Mouse (Mus musculus): ENCODE results near the gene Flrt1.

Flrt1 gene

DNA sequence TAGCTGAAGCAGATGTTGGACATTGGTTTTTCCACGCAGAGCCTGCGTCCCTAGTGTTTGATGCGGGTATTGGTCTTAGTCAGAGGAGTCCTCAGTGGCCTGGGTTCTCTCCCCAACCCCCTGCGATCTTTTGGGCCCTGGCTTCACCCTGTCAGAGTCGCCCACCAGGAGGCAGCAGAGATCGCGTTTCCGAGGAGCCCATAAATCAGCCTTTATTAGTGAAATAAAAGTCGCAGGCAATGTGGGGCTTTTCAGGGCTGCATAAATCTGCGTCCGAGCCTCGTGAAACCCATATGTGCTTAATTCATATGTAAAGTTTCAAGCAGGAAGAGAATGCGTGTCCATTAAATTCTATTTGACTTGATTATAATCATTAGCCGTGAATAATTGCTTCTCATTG is 37.4 kb downstream of the Flrt1 start:
- peak; percentile 78 for DNase-seq (ENCODE audit: low spot score)

DNA sequence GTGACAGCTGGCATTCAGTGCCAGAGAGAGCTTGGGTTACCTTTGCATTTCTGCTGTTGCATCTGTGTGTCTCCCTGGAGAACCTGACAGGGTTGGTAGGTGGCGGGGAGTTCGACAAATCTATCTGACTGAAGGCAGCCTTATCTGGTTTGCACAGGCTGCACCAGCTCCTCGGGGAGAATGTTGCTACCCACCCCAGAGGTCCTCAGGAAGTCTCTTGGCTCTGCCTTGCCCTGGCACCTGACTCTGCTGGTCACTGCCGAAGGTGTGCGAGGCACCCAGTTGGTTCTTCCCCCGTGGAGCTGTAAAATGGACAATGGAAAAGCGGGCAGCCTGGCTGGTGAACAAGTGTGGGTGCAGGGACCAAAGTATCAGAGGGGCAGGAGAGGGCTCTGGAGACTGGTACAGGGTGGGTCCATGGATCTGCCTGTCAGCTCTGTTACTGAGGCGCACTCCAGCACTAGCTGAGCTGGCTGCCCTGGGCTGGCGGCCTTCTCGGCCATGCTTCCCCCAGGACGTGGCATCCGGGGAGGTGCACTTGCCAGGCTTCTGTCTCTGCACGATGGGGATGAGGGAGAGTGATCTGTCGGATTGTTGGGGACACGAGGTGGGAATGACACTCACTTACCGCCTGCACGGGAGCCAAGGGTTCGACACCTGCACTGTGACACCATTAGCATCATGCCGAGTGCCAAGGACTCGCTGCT is 38.0 kb downstream of the Flrt1 start:
- no peak for DNase-seq (ENCODE audit: low spot score)

DNA sequence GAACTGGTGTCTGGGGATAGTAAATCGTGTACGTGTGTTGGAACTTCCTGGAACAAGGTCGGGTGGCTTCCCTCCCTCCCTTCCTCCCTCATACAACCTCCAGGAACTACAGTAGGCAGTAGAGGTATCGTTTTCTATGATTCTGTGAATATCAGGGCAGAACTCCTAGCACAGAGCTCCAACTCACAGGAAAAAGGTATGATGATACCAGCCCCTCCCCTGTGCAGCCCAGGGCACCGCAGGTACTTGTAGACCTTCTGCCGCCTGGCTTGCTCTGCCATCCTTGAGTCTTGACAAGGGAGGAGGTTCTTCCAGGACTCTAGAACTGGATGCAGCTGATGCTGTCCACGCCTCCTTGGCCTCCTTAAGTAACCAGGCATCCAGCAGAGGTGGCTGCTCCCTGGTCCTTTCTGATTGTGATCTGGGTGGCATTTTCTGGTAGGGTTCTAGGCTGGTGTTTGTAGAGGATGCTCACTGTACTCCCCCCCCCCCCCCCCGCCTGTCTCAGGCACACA is 38.6 kb downstream of the Flrt1 start:
- DNase-seq (ENCODE audit: low spot score), result peak; percentile 27

DNA sequence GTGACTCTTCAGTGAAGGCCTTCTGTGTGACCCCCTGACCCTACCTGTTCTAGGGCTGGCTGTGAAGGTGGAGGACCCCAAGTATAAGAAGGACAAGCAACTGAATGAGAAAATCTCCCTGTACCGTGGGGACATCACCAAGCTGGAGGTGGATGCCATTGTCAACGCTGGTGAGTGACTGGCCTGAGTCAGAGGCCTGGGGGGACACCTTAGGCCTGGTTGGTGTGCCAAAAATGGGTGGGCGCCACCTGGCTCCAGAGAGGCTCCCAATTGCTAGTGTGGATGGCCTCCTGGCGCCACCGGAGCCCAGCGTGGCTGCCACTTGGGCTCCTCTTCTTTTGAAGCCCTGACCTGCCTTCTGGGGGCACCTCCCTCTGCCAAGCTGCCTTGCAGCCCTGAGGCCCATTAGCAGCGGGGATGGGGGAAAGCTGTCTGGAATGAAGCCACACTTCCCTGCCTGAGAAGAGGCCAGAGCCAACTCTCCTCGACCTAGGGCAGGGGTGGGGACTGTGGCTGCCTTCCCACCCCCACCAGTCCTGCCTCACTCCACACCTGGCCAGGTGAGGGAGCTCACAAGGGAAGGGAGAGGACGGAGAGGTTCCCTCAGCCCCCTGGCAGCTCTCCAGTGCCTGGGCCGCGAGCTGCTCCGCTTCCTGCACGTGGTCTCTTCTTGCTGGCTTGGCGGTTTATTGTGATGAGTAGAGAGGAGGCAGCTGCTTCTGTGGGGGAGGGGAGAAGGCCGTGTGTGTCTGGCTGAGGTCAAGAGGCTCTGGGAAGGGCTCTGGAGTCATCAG is 39.3 kb downstream of the Flrt1 start:
- peak; percentile 70 for DNase-seq (ENCODE audit: low spot score)

DNA sequence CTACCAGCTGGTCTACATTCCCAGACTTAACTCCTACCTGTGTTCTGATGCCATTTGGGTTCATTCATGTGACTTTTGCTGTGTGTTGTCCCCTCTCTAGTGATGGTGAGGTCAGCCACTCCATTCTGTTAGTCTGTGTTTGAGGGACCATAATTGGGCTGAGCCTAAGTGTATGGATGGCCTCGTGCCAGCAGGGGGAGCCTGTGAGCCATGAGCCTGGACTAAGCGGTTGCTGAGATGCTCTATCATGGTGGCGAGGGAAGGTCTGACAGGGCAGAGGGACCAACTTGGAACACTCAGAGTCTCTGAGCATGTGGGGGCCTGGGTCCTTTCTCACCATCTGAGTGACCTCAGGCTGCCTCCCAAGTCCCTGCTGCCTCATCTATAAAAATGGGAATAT is 41.0 kb downstream of the Flrt1 start:
- peak; percentile 83 for DNase-seq (ENCODE audit: low spot score)

DNA sequence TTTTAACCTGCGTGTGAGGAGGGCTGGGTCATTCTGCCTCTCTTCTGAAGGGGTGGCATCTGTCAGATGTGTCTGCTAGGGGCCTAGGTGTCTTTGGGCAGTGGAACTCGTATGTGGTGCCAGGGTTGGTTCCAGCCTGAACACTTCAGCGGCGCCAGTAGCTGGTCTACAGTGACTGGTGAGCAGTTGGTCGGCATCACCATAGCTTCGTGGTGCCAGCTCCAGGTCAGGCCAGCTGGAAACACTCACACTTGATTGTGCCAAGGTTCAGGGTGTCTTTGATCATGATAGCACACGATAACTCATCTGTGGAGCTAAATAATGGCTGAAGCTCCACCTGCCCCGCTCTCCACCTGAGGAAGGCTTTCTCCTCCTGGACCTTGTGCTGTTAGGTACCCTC is 42.6 kb downstream of the Flrt1 start:
- DNase-seq (ENCODE audit: low spot score), result no peak

- no peak for DNase-seq (ENCODE audit: low spot score)
These were observed 43.4 kb downstream of the Flrt1 start for GRCm38 (mm10) chr19:7062110-7062509.

GRCm38 (mm10) chr19:7058541-7058940 is 47.0 kb downstream of the Flrt1 start:
- no peak for DNase-seq (ENCODE audit: low spot score)

- peak; percentile 89 for DNase-seq (ENCODE audit: low spot score)
These were observed 47.8 kb downstream of the Flrt1 start for GRCm38 (mm10) chr19:7057722-7058207.

DNA sequence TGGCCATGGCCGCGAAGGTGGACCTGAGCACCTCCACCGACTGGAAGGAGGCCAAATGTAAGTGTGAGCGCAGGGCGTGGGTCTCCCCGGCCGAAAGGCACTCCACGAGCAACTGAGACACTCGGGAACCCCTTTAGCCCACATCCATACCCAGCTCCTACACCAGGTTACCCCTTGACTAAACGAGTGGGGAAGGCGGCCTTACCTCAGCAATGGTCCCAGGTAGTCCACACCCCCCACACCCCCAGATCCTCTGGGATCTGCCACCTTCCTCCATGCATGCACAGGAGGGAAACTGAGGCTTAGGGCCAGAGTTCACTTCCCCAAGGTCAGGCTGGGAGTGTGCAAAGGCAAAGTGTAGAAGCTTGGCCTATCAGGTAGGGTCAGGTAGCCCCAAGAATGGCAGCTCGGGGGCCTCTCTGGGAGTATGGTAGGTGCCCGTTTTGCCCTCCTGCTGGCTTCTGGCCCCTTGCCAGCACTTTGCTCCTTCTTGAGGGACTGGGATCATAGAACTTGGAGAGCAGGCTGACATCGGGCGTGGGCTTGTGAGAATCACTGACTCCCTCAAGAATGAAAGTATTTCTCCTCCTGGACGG is 48.3 kb downstream of the Flrt1 start:
- DNase-seq (ENCODE audit: low spot score), result no peak

DNA sequence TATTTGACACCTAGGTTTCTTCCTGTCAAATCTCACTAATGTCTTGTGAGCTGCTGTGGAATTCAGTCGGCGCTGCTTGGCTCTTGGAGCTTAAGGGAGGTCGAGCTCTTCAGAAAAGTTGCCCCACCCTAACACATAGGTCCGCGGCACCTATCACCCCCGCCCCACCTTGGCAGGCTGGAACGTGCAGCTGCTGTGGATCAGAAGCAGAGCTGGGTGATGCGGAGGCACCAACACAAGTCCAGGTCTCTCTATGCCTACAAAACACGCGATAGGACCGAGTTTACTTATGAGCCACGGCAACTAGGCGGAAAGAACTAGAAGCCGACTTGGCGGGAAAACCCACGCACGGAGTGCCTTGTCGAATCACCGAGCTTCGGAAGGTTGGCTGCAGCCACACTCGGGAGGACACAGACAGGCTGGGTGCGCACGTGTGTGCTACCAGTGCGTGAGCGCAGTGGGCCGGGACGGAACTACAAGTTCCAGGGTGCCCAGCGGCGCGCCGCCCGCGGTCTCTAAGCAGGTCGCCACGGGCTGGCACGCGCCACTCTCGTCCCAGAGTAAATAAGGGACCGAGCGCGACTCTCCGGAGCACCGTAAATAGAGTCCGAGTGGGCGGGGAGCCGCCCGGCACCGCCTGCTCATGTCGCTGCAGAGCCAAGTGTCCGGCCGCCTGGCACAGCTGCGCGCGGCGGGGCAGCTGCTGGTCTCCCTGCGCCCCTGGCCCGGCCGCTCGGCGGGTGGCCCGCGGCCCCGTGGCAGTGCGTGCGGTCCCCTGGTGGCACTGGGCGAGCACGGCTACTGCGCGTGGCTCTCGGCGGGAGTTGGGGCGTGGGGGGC is 49.1 kb downstream of the Flrt1 start, which contains the start of gene Macrod1:
Macrod1 (plus strand) TSS at position 563 of the 840 bp plus-strand sequence.
- DNase-seq (ENCODE audit: low spot score), result peak; percentile 76

GRCm38 (mm10) chr19:7055173-7055572 is 50.4 kb downstream of the Flrt1 start:
- DNase-seq (ENCODE audit: low spot score), result peak; percentile 74

DNA sequence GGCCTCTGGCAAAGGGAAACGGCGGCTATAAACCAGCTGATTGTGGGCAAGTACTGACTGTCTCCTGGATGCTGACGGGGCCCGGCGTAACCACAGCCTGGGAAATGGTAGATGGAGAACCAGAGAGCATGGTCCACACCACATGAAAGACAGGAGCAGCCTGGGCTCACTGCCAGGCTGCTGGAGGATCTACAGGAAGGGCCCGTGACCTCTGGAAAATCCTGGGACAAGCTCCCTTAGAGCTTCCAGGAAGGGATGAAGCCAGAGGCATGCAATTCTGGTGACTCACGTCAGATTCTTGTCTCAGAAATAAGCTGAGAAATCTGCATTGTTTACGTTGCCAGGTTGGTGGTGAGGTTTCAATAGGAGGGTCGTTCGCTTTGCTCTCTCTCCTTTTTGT is 50.8 kb downstream of the Flrt1 start:
- DNase-seq (ENCODE audit: low spot score), result peak; percentile 88

DNA sequence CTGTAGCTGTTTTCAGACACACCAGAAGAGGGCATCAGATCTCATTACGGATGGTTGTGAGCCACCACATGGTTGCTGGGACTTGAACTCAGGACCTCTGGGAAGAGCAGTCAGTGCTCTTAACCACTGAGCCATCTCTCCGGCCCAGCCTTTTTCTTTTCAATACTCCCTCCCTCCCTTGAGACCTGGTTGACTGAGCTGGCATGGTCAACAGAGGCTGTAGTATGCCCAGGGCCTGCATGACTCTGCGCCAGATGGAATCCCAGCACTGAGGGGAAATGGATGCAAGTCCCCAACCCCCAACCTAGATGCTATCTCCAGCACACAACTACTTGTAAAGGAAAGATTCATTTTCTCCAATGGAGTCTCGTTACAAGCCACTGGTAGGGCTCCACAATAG is 52.1 kb downstream of the Flrt1 start:
- DNase-seq (ENCODE audit: low spot score), result peak; percentile 75

- DNase-seq (ENCODE audit: low spot score), result no peak
These were observed 60.8 kb downstream of the Flrt1 start for GRCm38 (mm10) chr19:7044706-7045105.

- no peak for DNase-seq (ENCODE audit: low spot score)
These were observed 61.2 kb downstream of the Flrt1 start for GRCm38 (mm10) chr19:7044279-7044678.

Data from MN1 (cell line).